Mouse (Mus musculus) testis, postnatal 10 days (tissue): ENCODE results near the gene Tsku.

ENCODE experiments used
- DNase-seq: peaks from one replicate; pipeline ENCODE4 v3.0.0; 2021; ENCODE audit warnings: low spot score

The Tsku gene

GRCm38 (mm10) chr7:98361063-98361652, at the start of gene Tsku:
Gene Tsku, minus strand, starts transcription at chr7:98361328.
- peak; percentile 95 for DNase-seq

- no peak for DNase-seq
Measured at GRCm38 (mm10) chr7:98407615-98408014, 46.5 kb upstream of the Tsku start.

- no peak for DNase-seq
Measured at GRCm38 (mm10) chr7:98403996-98404395, 42.9 kb upstream of the Tsku start.

- DNase-seq = no peak
Measured at GRCm38 (mm10) chr7:98402582-98403574, 41.8 kb upstream of the Tsku start.

- DNase-seq = peak; percentile 53
Measured at GRCm38 (mm10) chr7:98392466-98393201, 31.5 kb upstream of the Tsku start.

GRCm38 (mm10) chr7:98391351-98391936, 30.3 kb upstream of the Tsku start:
- DNase-seq = no peak

- DNase-seq = no peak
Measured at GRCm38 (mm10) chr7:98390486-98390885, 29.4 kb upstream of the Tsku start.

- DNase-seq = no peak
Measured at GRCm38 (mm10) chr7:98389656-98390055, 28.5 kb upstream of the Tsku start.

- DNase-seq = no peak
Measured at GRCm38 (mm10) chr7:98388881-98389501, 27.9 kb upstream of the Tsku start.

- no peak for DNase-seq
Measured at GRCm38 (mm10) chr7:98387201-98387600, 26.1 kb upstream of the Tsku start.

GRCm38 (mm10) chr7:98385168-98385567, 24.0 kb upstream of the Tsku start:
- DNase-seq = no peak

- no peak for DNase-seq
Measured at GRCm38 (mm10) chr7:98383337-98383736, 22.2 kb upstream of the Tsku start.

GRCm38 (mm10) chr7:98382784-98383183, 21.7 kb upstream of the Tsku start:
- no peak for DNase-seq

- DNase-seq = no peak
Measured at GRCm38 (mm10) chr7:98380224-98380925, 19.2 kb upstream of the Tsku start.

- DNase-seq = no peak
Measured at GRCm38 (mm10) chr7:98379232-98379631, 18.1 kb upstream of the Tsku start.

GRCm38 (mm10) chr7:98377257-98377656, 16.1 kb upstream of the Tsku start:
- no peak for DNase-seq

- DNase-seq = no peak
Measured at GRCm38 (mm10) chr7:98371161-98371560, 10.0 kb upstream of the Tsku start.

- DNase-seq = no peak
Measured at GRCm38 (mm10) chr7:98369762-98370369, 8.7 kb upstream of the Tsku start.

GRCm38 (mm10) chr7:98361662-98362061, 534 bp upstream of the Tsku start:
- no peak for DNase-seq

GRCm38 (mm10) chr7:98360621-98360990, 522 bp downstream of the Tsku start:
- DNase-seq = no peak
